Mouse (Mus musculus) liver, embryonic 12.5 days (tissue): ENCODE measurements around the gene Polr2a. TPM values are rescaled to one million over a fixed set of nuclear protein-coding genes. Genes with fewer than 3 reads are reported as not detected.

Experiments used
- ATAC-seq: fragments of 200-750 bp; cut with Nextera tagmentation; 2 replicates; pipeline ENCODE4 v1.8.0; 2017; ENCODE audit warnings: moderate number of reproducible peaks, mild to moderate bottlenecking, moderate library complexity
- H3K27ac ChIP-seq: fragments of 300-500 bp; sonication (generic); 2 replicates; pipeline ENCODE4 v1.5.1; 2016; ENCODE audit warnings: mild to moderate bottlenecking
- H3K27me3 ChIP-seq: fragments of 300-500 bp; sonication (generic); replicated peaks from 2 replicates; pipeline ENCODE4 v1.6.1; 2016; ENCODE audit warnings: mild to moderate bottlenecking, moderate library complexity
- H3K36me3 ChIP-seq: fragments of 300-500 bp; sonication (generic); 2 replicates; pipeline ENCODE4 v1.6.1; 2016; ENCODE audit warnings: mild to moderate bottlenecking, moderate library complexity
- H3K4me1 ChIP-seq: fragments of 300-500 bp; sonication (generic); 2 replicates; pipeline ENCODE4 v1.6.1; 2016
- H3K4me2 ChIP-seq: fragments of 300-500 bp; sonication (generic); 2 replicates; pipeline ENCODE4 v1.6.1; 2016; ENCODE audit warnings: mild to moderate bottlenecking, moderate library complexity
- H3K4me3 ChIP-seq: fragments of 300-500 bp; sonication (generic); 2 replicates; pipeline ENCODE4 v1.5.1; 2016; ENCODE audit warnings: mild to moderate bottlenecking, moderate library complexity
- H3K9ac ChIP-seq: fragments of 300-500 bp; sonication (generic); 2 replicates; pipeline ENCODE4 v1.6.1; 2016; ENCODE audit warnings: mild to moderate bottlenecking, moderate library complexity
- H3K9me3 ChIP-seq: fragments of 300-500 bp; sonication (generic); replicated peaks from 2 replicates; pipeline ENCODE4 v1.6.1; 2016; ENCODE audit warnings: mild to moderate bottlenecking, moderate library complexity
- WGBS: fragments of 180-500 bp; shearing (Covaris S2); methylation state at CpG from one replicate; pipeline ENCODE4 v1.1.7; 2016; ENCODE audit not compliant: insufficient replicate concordance; 5-methylcytosine and 5-hydroxymethylcytosine counted together
- polyA plus RNA-seq: library from polyadenylated mRNA; unstranded; fragments of >200 nt; fragmentation: Nextera tagmentation; extraction: Ambion mirVana; gene quantifications from 2 replicates; pipeline ENCODE4 v1.2.1, GENCODE M21; 2016

Gene Polr2a
- polyA plus RNA-seq, 1 experiment from 2014 or later = 17.4 TPM

DNA sequence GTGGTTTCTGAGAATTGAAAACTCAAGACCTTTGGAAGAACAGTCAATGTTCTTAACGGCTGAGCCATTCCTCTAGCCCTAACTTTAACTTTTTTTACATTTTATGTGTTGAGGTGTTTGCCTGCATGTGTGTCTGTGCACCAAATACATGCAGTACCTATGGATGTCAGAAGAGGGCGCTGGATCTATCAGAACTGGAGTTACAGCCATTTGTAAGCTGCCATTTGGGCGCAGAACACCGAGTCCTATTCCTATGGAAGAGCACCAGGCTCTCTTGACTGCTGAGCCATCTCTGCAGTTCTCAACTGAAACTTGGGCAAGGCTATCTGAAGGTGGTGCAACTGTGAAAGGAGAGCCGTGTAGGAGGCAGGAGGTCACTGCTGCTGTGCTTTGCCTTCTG lies 59.9 kb downstream of the Polr2a start:
- H3K4me2 ChIP-seq = no peak overlapping the region
- WGBS = 61% methylated on average over 5 of the region's 5 CpGs
- peaks cover 23% of the 10 kb centered on the region for H3K4me1 ChIP-seq
- H3K27ac ChIP-seq = no peak overlapping the region
- no peaks in the 10 kb centered on the region for H3K36me3 ChIP-seq
- ATAC-seq = no peak
- no peak overlapping the region for H3K9ac ChIP-seq
- no peaks in the 10 kb centered on the region for H3K9me3 ChIP-seq
- H3K4me3 ChIP-seq = no peak overlapping the region
- peaks cover 15% of the 10 kb centered on the region for H3K27me3 ChIP-seq

- ATAC-seq = no peak
- H3K36me3 ChIP-seq = no peaks in the 10 kb centered on the region
- H3K4me3 ChIP-seq = no peak overlapping the region
- 80% methylated on average over 3 of the region's 3 CpGs for WGBS
- H3K4me2 ChIP-seq = no peak overlapping the region
- H3K9me3 ChIP-seq = no peaks in the 10 kb centered on the region
- H3K27me3 ChIP-seq = peaks cover 15% of the 10 kb centered on the region
- H3K27ac ChIP-seq = no peak overlapping the region
- H3K4me1 ChIP-seq = peaks cover 31% of the 10 kb centered on the region
- no peak overlapping the region for H3K9ac ChIP-seq
Measured at GRCm38 (mm10) chr11:69697396-69697795, 61.0 kb downstream of the Polr2a start.

DNA sequence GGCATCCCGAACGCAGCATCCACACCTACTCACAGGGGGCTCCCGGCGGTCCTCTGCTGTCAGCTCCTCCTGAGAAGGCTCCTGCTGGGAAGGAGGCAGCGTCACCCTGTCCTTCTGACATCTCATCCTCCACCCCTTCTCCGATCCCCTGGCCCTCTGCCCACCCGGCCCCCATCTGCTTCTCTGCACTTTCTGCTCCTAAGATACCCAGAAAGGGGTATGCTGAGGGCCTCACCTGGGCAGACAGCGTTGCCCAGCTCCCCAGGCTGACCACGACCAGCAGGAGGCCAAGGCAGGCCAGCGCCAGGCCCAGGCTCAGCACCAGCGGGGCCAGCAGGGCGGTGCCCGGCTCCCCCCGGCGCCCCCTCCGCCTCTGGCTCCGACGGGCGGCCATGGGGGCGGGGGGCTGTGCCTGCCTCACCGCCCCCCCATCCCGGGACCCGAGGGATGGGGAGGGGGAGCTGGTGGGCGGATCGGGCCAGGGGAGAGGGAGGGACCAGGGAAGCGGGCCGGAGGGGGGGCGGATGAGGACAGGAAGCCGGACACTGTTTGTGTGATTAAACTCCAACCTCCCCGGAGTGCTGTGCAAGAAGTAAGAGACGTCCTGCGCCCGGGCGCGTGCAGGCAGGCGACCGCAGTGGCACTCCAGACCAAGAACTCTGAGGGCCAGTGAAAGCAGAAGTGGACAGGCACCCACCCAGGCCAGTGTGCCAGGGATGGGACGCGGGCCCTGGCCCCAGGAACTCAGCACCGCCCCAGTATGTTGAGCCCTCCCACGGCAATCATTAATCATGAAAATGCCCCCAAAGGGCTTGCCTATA lies 62.9 kb downstream of the Polr2a start, which contains the start of the genes Tnfsf12 and Tnfsfm13:
TSS of gene Tnfsf12 (minus strand) at position 489 of the 821 bp plus-strand sequence.
TSS of gene Tnfsfm13 (minus strand) at position 738 of the 821 bp plus-strand sequence.
- H3K4me1 ChIP-seq = peaks cover 35% of the 10 kb centered on the region
- H3K36me3 ChIP-seq = no peaks in the 10 kb centered on the region
- 10% methylated on average over 41 of the region's 41 CpGs for WGBS
- peak within 1 kb of the TSS; percentile 56 for H3K4me3 ChIP-seq
- peak within 1 kb of the TSS; percentile 69 for H3K9ac ChIP-seq
- peak within 1 kb of the TSS; percentile 78 for H3K4me2 ChIP-seq
- H3K9me3 ChIP-seq = no peaks in the 10 kb centered on the region
- peak; percentile 49 for ATAC-seq
- H3K27me3 ChIP-seq = peaks cover 15% of the 10 kb centered on the region
- peak within 1 kb of the TSS; percentile 34 for H3K27ac ChIP-seq

DNA sequence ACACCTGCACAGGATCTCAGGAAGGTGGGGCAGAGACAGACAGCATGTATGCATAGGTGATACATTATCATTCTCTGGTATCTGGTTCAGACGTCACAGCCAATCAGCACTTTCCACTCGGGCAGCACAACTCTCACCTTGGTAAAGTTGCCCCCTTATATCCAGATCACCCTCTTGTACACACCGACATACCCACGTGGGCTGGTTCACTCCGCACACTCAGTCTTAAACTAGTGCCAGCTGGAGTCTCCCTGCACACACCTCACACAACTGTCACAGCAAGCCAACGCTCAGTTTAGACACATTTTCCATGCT lies 63.4 kb downstream of the Polr2a start:
- peak overlapping the region; percentile 78 for H3K4me2 ChIP-seq
- H3K9ac ChIP-seq = peak overlapping the region; percentile 69; the same call in 1 of the 2 replicates
- peaks cover 34% of the 10 kb centered on the region for H3K4me1 ChIP-seq
- no peaks in the 10 kb centered on the region for H3K36me3 ChIP-seq
- no peaks in the 10 kb centered on the region for H3K9me3 ChIP-seq
- peaks cover 15% of the 10 kb centered on the region for H3K27me3 ChIP-seq
- no peak for ATAC-seq
- H3K27ac ChIP-seq = 0 out of 2 replicates have a peak overlapping the region, but pooled peaks have one; percentile 34
- H3K4me3 ChIP-seq = peak overlapping the region; percentile 56
- 45% methylated on average over 6 of the region's 6 CpGs for WGBS

- Histone ChIP-seq H3K9me3 (no peaks in the 10 kb centered on the region), H3K4me1 (peaks cover 25% of the 10 kb centered on the region), H3K4me3 (no peak overlapping the region), H3K9ac (no peak overlapping the region), H3K27ac (no peak overlapping the region), H3K36me3 (no peaks in the 10 kb centered on the region), H3K4me2 (no peak overlapping the region), H3K27me3 (peaks cover 15% of the 10 kb centered on the region)
- no peak for ATAC-seq
- WGBS = 54% methylated on average over 11 of the region's 11 CpGs
Measured at GRCm38 (mm10) chr11:69693421-69693965, 64.9 kb downstream of the Polr2a start.

- H3K9ac ChIP-seq = no peak overlapping the region
- no peaks in the 10 kb centered on the region for H3K36me3 ChIP-seq
- no peaks in the 10 kb centered on the region for H3K9me3 ChIP-seq
- H3K4me1 ChIP-seq = peaks cover 25% of the 10 kb centered on the region
- no peak overlapping the region for H3K4me3 ChIP-seq
- ATAC-seq = no peak
- no peak overlapping the region for H3K27ac ChIP-seq
- peaks cover 15% of the 10 kb centered on the region for H3K27me3 ChIP-seq
- 74% methylated on average over 6 of the region's 6 CpGs for WGBS
- no peak overlapping the region for H3K4me2 ChIP-seq
Measured at GRCm38 (mm10) chr11:69692863-69693262, 65.6 kb downstream of the Polr2a start.

GRCm38 (mm10) chr11:69692196-69692811 lies 66.1 kb downstream of the Polr2a start:
- Histone ChIP-seq H3K4me1 (peaks cover 25% of the 10 kb centered on the region), H3K36me3 (no peaks in the 10 kb centered on the region), H3K27me3 (peaks cover 15% of the 10 kb centered on the region), H3K9ac (no peak overlapping the region), H3K4me3 (no peak overlapping the region), H3K9me3 (no peaks in the 10 kb centered on the region), H3K4me2 (no peak overlapping the region), H3K27ac (no peak overlapping the region)
- WGBS = 32% methylated on average over 9 of the region's 9 CpGs
- no peak for ATAC-seq

DNA sequence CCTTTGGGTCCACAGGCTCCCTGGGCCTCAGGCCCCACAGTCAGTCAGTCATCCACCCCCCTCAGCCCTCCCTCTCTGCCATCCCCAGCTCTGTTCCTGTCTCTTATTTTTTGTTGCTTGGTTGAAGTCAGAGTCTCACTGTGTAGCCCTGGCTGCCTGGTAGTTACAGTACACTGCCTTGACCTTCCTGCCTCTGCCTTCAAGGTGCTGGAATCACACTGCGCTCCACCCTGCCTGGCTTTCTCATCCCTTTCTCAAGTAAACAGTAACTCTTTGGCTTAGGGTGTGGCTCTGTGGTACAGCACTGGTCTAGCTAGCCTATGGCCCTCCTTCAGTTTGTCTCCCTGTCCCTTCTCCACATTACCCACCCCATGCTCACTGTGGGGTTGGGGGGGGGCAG lies 68.5 kb downstream of the Polr2a start:
- H3K9me3 ChIP-seq = no peaks in the 10 kb centered on the region
- ATAC-seq = no peak
- no peak overlapping the region for H3K4me3 ChIP-seq
- no peak overlapping the region for H3K9ac ChIP-seq
- H3K27me3 ChIP-seq = peaks cover 8% of the 10 kb centered on the region
- no peak overlapping the region for H3K27ac ChIP-seq
- peaks cover 34% of the 10 kb centered on the region for H3K4me1 ChIP-seq
- H3K36me3 ChIP-seq = no peaks in the 10 kb centered on the region
- no peak overlapping the region for H3K4me2 ChIP-seq
- 87% methylated on average over 1 of the region's 1 CpGs for WGBS

DNA sequence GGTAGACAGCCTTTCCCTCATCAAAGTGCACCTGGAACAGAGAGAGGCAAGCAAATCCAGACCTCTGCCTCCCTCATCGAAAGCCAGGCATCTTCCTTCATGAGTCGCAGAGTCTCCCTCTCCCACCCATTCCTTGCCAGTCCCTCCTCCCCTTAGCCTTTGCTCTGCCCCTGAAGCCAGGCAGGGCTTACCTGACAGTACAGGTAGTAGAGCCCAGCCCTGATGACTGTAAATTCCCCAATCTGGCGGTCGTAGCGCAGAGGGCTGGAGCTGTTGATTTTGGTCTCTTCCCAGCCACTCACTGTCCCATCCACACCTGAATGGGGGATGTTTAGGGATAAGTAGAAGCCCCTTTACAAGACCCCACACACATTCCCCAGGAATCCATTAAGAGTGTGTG lies 71.4 kb downstream of the Polr2a start:
- H3K9me3 ChIP-seq = no peaks in the 10 kb centered on the region
- H3K27ac ChIP-seq = 0 out of 2 replicates have a peak overlapping the region, but pooled peaks have one; percentile 2
- peaks cover 3% of the 10 kb centered on the region; the same call in 1 of the 2 replicates for H3K27me3 ChIP-seq
- no peak for ATAC-seq
- no peaks in the 10 kb centered on the region for H3K36me3 ChIP-seq
- 52% methylated on average over 5 of the region's 5 CpGs for WGBS
- no peak overlapping the region for H3K9ac ChIP-seq
- H3K4me3 ChIP-seq = no peak overlapping the region
- no peak overlapping the region for H3K4me2 ChIP-seq
- peaks cover 28% of the 10 kb centered on the region for H3K4me1 ChIP-seq

DNA sequence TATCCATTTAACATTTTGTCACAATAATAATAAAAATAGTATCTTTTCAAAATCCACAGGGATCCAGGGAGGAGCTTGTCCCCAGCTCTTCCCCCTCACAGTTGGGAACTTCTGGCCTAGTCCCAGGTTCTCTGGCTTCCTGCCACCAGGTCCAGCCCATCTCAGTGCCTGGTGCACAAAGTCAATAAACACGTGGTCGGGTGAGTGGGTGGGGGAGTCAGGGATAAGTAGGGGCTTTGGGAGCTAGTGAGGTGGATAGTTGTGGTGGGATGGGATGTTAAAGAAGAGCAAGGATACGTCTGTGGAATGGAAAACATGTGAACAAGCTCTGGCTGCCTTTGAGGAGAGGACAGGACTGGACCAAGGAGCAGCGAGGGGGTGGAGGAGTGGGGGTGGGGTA lies 72.1 kb downstream of the Polr2a start:
- Histone ChIP-seq H3K27me3 (peaks cover 3% of the 10 kb centered on the region; the same call in 1 of the 2 replicates), H3K4me1 (peaks cover 29% of the 10 kb centered on the region), H3K27ac (no peak overlapping the region), H3K4me2 (no peak overlapping the region), H3K36me3 (no peaks in the 10 kb centered on the region), H3K9ac (no peak overlapping the region), H3K9me3 (no peaks in the 10 kb centered on the region), H3K4me3 (no peak overlapping the region)
- ATAC-seq = no peak
- WGBS = 30% methylated on average over 4 of the region's 4 CpGs

DNA sequence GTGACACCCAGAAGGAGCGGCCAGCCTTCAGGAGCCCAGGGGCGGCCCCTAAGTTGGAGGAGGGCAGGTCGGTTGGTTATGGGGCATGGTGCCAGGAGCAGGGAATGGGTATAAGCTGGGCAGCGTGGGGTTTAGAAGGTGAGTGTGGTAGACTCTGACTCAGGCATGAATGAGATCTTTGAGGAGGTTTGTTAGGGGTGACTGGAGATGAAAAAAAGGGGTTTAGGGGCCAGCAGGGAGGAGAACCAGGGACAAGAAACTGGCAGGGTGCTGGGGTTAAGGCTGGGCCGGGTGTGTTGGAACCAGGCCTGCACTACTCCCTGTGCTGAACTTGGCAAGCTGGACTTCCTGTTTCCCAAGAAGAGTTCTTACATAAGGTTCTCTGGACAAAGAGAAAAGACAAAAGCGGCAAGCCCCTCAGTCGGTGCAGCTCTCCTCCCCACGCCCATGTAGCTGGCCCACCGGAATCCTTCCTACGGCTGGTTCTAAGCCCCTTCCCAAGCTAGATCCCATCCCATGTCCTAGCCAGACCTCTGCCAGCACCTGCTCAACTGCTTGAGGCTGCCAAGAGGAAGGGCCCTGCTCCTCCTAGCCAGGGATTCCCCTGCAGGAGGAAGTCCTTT lies 72.8 kb downstream of the Polr2a start, which contains the start of gene Tnfsf13:
TSS of gene Tnfsf13 (minus strand) at position 259 of the 623 bp plus-strand sequence.
- Histone ChIP-seq H3K27ac (no peak within 1 kb of the TSS), H3K9me3 (no peaks in the 10 kb centered on the region), H3K36me3 (no peaks in the 10 kb centered on the region), H3K4me1 (peaks cover 34% of the 10 kb centered on the region), H3K27me3 (peaks cover 3% of the 10 kb centered on the region; the same call in 1 of the 2 replicates), H3K9ac (no peak within 1 kb of the TSS), H3K4me2 (no peak within 1 kb of the TSS), H3K4me3 (no peak within 1 kb of the TSS)
- no peak for ATAC-seq
- 62% methylated on average over 10 of the region's 10 CpGs for WGBS
